Mouse (Mus musculus) neural tube, embryonic 11.5 days (tissue): ENCODE results near the gene Il1r1. TPM values are rescaled to one million over a fixed set of nuclear protein-coding genes. Genes with fewer than 3 reads are reported as not detected.

Source experiments
- ATAC-seq: fragments of 200-750 bp; cut with Nextera tagmentation; 2 replicates; pipeline ENCODE4 v1.8.0; 2017; ENCODE audit warnings: moderate number of reproducible peaks, mild to moderate bottlenecking, moderate TSS enrichment, moderate library complexity; ENCODE audit not compliant: insufficient read depth, low FRiP score, low TSS enrichment
- DNase-seq: peaks from one replicate; pipeline ENCODE4 v3.0.0-alpha.2; 2015; ENCODE audit warnings: low spot score
- H3K27ac ChIP-seq: fragments of 300-500 bp; sonication (generic); 2 replicates; pipeline ENCODE4 v1.5.1; 2014; ENCODE audit warnings: low read depth, mild to moderate bottlenecking, low read length
- H3K27me3 ChIP-seq: fragments of 300-500 bp; sonication (generic); 2 replicates; pipeline ENCODE4 v1.6.1; 2014; ENCODE audit warnings: mild to moderate bottlenecking, low read length, mixed read lengths; ENCODE audit not compliant: control insufficient read depth, insufficient read depth
- H3K36me3 ChIP-seq: fragments of 300-500 bp; sonication (generic); 2 replicates; pipeline ENCODE4 v1.6.1; 2014; ENCODE audit warnings: mild to moderate bottlenecking, low read length, moderate library complexity, mixed read lengths; ENCODE audit not compliant: control insufficient read depth, insufficient read depth
- H3K4me1 ChIP-seq: fragments of 300-500 bp; sonication (generic); 2 replicates; pipeline ENCODE4 v1.6.1; 2014; ENCODE audit warnings: low read length, mixed read lengths; ENCODE audit not compliant: control insufficient read depth, insufficient read depth
- H3K4me2 ChIP-seq: fragments of 300-500 bp; sonication (generic); 2 replicates; pipeline ENCODE4 v1.6.1; 2014; ENCODE audit warnings: low read depth, mild to moderate bottlenecking, moderate library complexity
- H3K4me3 ChIP-seq: fragments of 300-500 bp; sonication (generic); 2 replicates; pipeline ENCODE4 v1.5.1; 2014; ENCODE audit warnings: low read depth, low read length
- H3K9ac ChIP-seq: fragments of 300-500 bp; sonication (generic); 2 replicates; pipeline ENCODE4 v1.6.1; 2014; ENCODE audit warnings: mild to moderate bottlenecking, low read length
- H3K9me3 ChIP-seq: fragments of 300-500 bp; sonication (generic); 2 replicates; pipeline ENCODE4 v1.6.1; 2016; ENCODE audit warnings: low read length; ENCODE audit not compliant: control insufficient read depth
- WGBS: fragments of 180-500 bp; shearing (Covaris S2); extraction: QIAGEN DNeasy Blood & Tissue Kit; methylation state at CpG from one replicate; pipeline ENCODE4 v1.1.7; 2014; 5-methylcytosine and 5-hydroxymethylcytosine counted together
- polyA plus RNA-seq: library from polyadenylated mRNA; unstranded; fragments of >200 nt; fragmentation: Nextera tagmentation; extraction: Ambion mirVana; gene quantifications from 2 replicates; pipeline ENCODE4 v1.2.1, GENCODE M21; 2014

Il1r1 gene
- polyA plus RNA-seq, 1 experiment from 2014 or later, result 1.1 TPM

- Histone ChIP-seq H3K4me2 (no peak overlapping the region), H3K27me3 (no peaks in the 10 kb centered on the region), H3K9me3 (no peaks in the 10 kb centered on the region), H3K4me1 (0 out of 2 replicates have a peak, but pooled peaks cover 2% of the 10 kb centered on the region), H3K4me3 (no peak overlapping the region), H3K27ac (no peak overlapping the region), H3K36me3 (no peaks in the 10 kb centered on the region), H3K9ac (no peak overlapping the region)
- no peak for DNase-seq
- ATAC-seq, result no peak
- 91% methylated on average over 4 of the region's 4 CpGs for WGBS
Observed at GRCm38 (mm10) chr1:40271052-40271451, 46.2 kb downstream of the Il1r1 start.

GRCm38 (mm10) chr1:40271486-40272055, 46.7 kb downstream of the Il1r1 start:
- 92% methylated on average over 10 of the region's 10 CpGs for WGBS
- H3K36me3 ChIP-seq, result no peaks in the 10 kb centered on the region
- H3K4me2 ChIP-seq, result no peak overlapping the region
- no peak overlapping the region for H3K4me3 ChIP-seq
- no peak for ATAC-seq
- no peak overlapping the region for H3K27ac ChIP-seq
- H3K9ac ChIP-seq, result no peak overlapping the region
- H3K27me3 ChIP-seq, result no peaks in the 10 kb centered on the region
- H3K9me3 ChIP-seq, result no peaks in the 10 kb centered on the region
- H3K4me1 ChIP-seq, result no peaks in the 10 kb centered on the region
- DNase-seq, result no peak

GRCm38 (mm10) chr1:40272204-40272603, 47.3 kb downstream of the Il1r1 start:
- no peaks in the 10 kb centered on the region for H3K36me3 ChIP-seq
- no peak for DNase-seq
- H3K9ac ChIP-seq, result no peak overlapping the region
- no peak overlapping the region for H3K4me2 ChIP-seq
- H3K4me1 ChIP-seq, result no peaks in the 10 kb centered on the region
- no peak for ATAC-seq
- no peaks in the 10 kb centered on the region for H3K27me3 ChIP-seq
- no peak overlapping the region for H3K4me3 ChIP-seq
- WGBS, result 90% methylated on average over 3 of the region's 3 CpGs
- H3K27ac ChIP-seq, result no peak overlapping the region
- H3K9me3 ChIP-seq, result no peaks in the 10 kb centered on the region

- no peak for DNase-seq
Observed at GRCm38 (mm10) chr1:40273491-40273890, 48.6 kb downstream of the Il1r1 start.

GRCm38 (mm10) chr1:40275285-40276013, 50.6 kb downstream of the Il1r1 start:
- H3K27me3 ChIP-seq, result no peaks in the 10 kb centered on the region
- DNase-seq, result no peak
- H3K4me1 ChIP-seq, result no peaks in the 10 kb centered on the region
- no peak overlapping the region for H3K9ac ChIP-seq
- ATAC-seq, result no peak
- no peaks in the 10 kb centered on the region for H3K36me3 ChIP-seq
- no peak overlapping the region for H3K27ac ChIP-seq
- H3K4me2 ChIP-seq, result no peak overlapping the region
- H3K4me3 ChIP-seq, result no peak overlapping the region
- no peaks in the 10 kb centered on the region for H3K9me3 ChIP-seq
- WGBS, result 80% methylated on average over 10 of the region's 10 CpGs

More at GRCm38 (mm10) chr1:40273491-40273890, 48.6 kb downstream of the Il1r1 start:
- ATAC-seq, result no peak
- Histone ChIP-seq H3K36me3 (no peaks in the 10 kb centered on the region), H3K4me2 (no peak overlapping the region), H3K4me3 (no peak overlapping the region), H3K9me3 (no peaks in the 10 kb centered on the region), H3K9ac (no peak overlapping the region), H3K27ac (no peak overlapping the region), H3K27me3 (no peaks in the 10 kb centered on the region), H3K4me1 (no peaks in the 10 kb centered on the region)
- 95% methylated on average over 1 of the region's 1 CpGs for WGBS

GRCm38 (mm10) chr1:40277944-40278343, 53.1 kb downstream of the Il1r1 start:
- ATAC-seq (no peak), DNase-seq (no peak)
- no peaks in the 10 kb centered on the region for H3K9me3 ChIP-seq
- WGBS, result 88% methylated on average over 4 of the region's 4 CpGs
- no peaks in the 10 kb centered on the region for H3K36me3 ChIP-seq
- no peaks in the 10 kb centered on the region for H3K4me1 ChIP-seq
- no peak overlapping the region for H3K4me3 ChIP-seq
- no peak overlapping the region for H3K4me2 ChIP-seq
- H3K9ac ChIP-seq, result no peak overlapping the region
- H3K27ac ChIP-seq, result no peak overlapping the region
- no peaks in the 10 kb centered on the region for H3K27me3 ChIP-seq

GRCm38 (mm10) chr1:40278720-40279119, 53.8 kb downstream of the Il1r1 start:
- Histone ChIP-seq H3K4me1 (no peaks in the 10 kb centered on the region), H3K9ac (no peak overlapping the region), H3K4me3 (no peak overlapping the region), H3K27ac (no peak overlapping the region), H3K36me3 (no peaks in the 10 kb centered on the region), H3K27me3 (no peaks in the 10 kb centered on the region), H3K9me3 (no peaks in the 10 kb centered on the region), H3K4me2 (no peak overlapping the region)
- no peak for DNase-seq
- ATAC-seq, result no peak
- 76% methylated on average over 2 of the region's 2 CpGs for WGBS

- H3K9me3 ChIP-seq, result no peaks in the 10 kb centered on the region
- no peak overlapping the region for H3K4me3 ChIP-seq
- H3K36me3 ChIP-seq, result no peaks in the 10 kb centered on the region
- no peak for DNase-seq
- 87% methylated on average over 11 of the region's 11 CpGs for WGBS
- no peak overlapping the region for H3K4me2 ChIP-seq
- H3K4me1 ChIP-seq, result no peaks in the 10 kb centered on the region
- no peak for ATAC-seq
- H3K9ac ChIP-seq, result no peak overlapping the region
- no peak overlapping the region for H3K27ac ChIP-seq
- H3K27me3 ChIP-seq, result no peaks in the 10 kb centered on the region
Observed at GRCm38 (mm10) chr1:40279182-40279743, 54.4 kb downstream of the Il1r1 start.

GRCm38 (mm10) chr1:40281950-40282349, 57.1 kb downstream of the Il1r1 start:
- Histone ChIP-seq H3K9me3 (no peaks in the 10 kb centered on the region), H3K27me3 (no peaks in the 10 kb centered on the region), H3K4me3 (no peak overlapping the region), H3K9ac (no peak overlapping the region), H3K27ac (no peak overlapping the region), H3K36me3 (no peaks in the 10 kb centered on the region), H3K4me1 (no peaks in the 10 kb centered on the region), H3K4me2 (no peak overlapping the region)
- no peak for ATAC-seq
- 75% methylated on average over 4 of the region's 4 CpGs for whole genome bisulfite sequencing
- DNase-seq, result no peak
